Mouse (Mus musculus) stomach, postnatal 0 days (tissue): ENCODE data around the gene Zfp39.

Source experiments
- CTCF ChIP-seq: IDR thresholded peaks from 2 replicates; pipeline ENCODE4 v1.5.1; 2016; ENCODE audit warnings: antibody characterized with exemption, low read depth, mild to moderate bottlenecking, moderate library complexity
- EP300 ChIP-seq: optimal IDR thresholded peaks from 2 replicates; pipeline ENCODE3; 2016; ENCODE audit warnings: antibody characterized with exemption

DNA sequence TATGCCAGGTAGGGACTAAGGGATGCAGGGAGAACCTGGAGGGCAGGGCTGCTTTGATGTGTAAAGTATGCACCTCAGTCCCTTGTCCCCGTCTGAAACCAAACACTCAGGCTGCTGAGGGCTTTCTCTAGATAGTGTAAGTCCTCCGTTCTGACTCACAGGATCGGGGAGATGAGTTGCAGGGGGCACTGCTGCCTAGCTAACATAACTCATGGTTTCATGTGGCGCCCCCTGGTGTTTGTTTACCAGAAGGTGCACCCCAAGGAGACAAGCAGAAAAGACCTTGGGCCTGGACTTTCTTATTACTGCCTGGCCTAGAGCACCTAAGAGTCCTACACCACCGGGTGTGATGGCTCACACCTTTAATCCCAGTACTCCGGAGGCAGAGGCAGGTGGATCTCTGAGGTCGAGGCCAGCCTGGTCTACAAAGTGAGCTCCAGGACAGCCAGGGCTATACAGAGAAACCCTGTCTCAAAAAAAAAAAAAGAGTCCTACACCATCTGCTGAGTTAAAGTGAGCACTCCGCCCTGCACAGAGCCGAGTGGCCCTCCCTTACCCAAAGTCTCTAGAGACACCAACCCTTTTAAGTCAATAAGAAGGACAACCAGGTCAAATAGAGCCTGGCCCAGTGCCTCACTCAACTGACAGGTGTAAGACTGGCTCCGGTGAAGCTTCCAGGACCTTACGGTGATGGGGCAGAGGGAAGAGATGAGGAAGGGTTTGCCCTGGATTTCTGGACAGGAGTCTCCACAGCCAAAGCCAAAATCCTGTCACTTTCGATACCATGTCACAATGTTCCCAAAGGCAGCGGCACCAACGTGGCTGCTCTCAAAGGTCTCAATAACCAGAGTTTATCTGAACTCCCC is 13.1 kb upstream of the Zfp39 start:
- TF ChIP-seq CTCF: peak; percentile 69
- no peak for TF ChIP-seq EP300
